Mouse (Mus musculus): ENCODE data around the gene Cer1.

- no peak for TF ChIP-seq CTCF (IDR thresholded peaks at IDR 0.05; ENCODE audit: control insufficient read depth, insufficient read depth, low read length)
- no peak for TF ChIP-seq POLR2A (IDR thresholded peaks at IDR 0.05; ENCODE audit: borderline replicate concordance, control insufficient read depth, low read depth, low read length)
Measured at GRCm38 (mm10) chr4:82891566-82891965, 6.6 kb upstream of the Cer1 start.

Measured in bone marrow, adult 2 months (tissue).